Mouse (Mus musculus) thymus, adult 2 months (tissue): ENCODE data around the gene Mdc1.

Experiments used
- CTCF ChIP-seq: fragments of 200-500 bp; IDR thresholded peaks from 2 replicates; pipeline ENCODE4 v1.5.1; 2012; ENCODE audit warnings: mild to moderate bottlenecking, control low read depth, low read length, moderate library complexity, borderline replicate concordance; ENCODE audit not compliant: control insufficient read depth, poor library complexity, insufficient read depth; ENCODE audit errors: extremely low read depth
- POLR2A ChIP-seq: fragments of 200-500 bp; IDR thresholded peaks from 2 replicates; pipeline ENCODE4 v1.6.1; 2012; ENCODE audit warnings: mild to moderate bottlenecking, low read length, control low read depth, moderate library complexity; ENCODE audit not compliant: control insufficient read depth, poor library complexity, insufficient read depth; ENCODE audit errors: extremely low read depth

DNA sequence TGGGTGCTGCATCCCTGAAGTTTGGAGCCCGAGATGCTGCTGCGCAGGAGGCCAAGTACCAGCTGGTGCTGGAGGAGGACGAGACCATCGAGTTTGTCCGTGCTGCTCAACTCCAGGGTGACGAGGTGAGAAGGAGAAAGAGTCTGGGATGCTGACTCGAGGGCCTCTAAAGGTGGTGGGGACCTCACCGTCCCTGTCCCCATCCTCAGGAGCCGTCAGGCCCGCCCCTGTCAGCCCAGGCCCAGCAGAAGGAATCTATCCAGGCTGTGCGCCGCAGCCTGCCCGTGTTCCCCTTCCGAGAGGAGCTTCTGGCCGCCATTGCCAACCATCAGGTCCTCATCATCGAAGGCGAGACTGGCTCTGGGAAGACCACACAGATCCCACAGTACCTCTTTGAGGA lies 41.6 kb downstream of the Mdc1 start:
- TF ChIP-seq CTCF, result no peak
- TF ChIP-seq POLR2A, result no peak
